Mouse (Mus musculus): Measurements from ENCODE around the gene Smim20. TPM values are rescaled to one million over a fixed set of nuclear protein-coding genes. Genes with fewer than 3 reads are reported as not detected.

Smim20 gene
- 155 TPM in 2 replicates for polyA plus RNA-seq (2012; ENCODE audit: insufficient read depth, insufficient read length, missing spikeins)

DNA sequence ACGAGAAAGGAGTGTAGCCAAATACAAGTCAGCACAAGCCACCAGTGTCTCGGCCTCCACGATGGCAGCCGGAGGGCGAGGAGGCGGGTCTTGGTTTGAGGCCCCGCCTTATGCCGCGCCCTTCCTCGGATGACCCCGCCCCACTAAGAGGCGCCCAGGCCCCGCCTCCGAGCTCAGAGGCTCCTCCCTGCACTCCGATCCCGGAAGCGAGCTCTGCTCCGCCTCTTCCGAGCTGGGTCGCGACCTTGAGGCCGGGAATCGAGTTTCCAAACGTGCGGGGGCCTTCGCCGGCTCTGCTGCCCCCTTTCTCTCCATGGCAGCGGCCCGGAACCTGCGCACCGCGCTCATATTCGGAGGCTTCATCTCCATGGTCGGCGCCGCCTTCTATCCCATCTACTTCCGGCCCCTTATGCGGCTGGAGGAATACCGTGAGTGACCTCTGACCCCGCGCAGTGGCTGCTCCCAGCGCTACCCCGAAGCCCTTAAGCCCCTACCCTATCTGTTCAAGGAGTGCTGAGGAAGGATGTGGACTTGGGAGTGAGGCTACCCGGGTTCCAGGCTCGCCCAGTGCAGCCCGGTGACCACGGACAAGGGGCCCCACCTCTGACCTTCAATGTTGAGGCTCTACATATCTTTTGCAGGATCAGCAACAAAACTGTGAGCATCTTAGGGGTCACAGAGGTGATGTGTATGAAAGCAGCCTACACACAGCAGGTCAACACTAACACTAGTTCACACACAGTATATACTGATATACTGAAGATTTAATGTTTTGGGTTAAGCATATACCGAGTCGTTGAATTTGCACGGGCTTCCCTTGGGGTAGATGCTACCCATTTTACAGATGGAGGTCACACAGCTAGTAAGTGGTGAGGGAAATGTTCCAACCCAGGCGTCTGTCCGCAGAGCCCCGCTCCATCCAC, at the start of gene Smim20:
Gene Smim20 (plus strand): TSS at position 153 of the 923 bp plus-strand sequence.
- peak within 1 kb of the TSS; percentile 96 for H3K4me3 ChIP-seq (ENCODE audit: insufficient read depth, low read depth, low read length)
- H3K27ac ChIP-seq (replicated peaks; ENCODE audit: low read depth, low read length), result peak within 1 kb of the TSS; percentile 96
- H3K4me1 ChIP-seq (ENCODE audit: control insufficient read depth, insufficient read depth, insufficient read length, low read length), result peaks cover 13% of the 10 kb centered on the region; the same call in 1 of the 2 replicates

DNA sequence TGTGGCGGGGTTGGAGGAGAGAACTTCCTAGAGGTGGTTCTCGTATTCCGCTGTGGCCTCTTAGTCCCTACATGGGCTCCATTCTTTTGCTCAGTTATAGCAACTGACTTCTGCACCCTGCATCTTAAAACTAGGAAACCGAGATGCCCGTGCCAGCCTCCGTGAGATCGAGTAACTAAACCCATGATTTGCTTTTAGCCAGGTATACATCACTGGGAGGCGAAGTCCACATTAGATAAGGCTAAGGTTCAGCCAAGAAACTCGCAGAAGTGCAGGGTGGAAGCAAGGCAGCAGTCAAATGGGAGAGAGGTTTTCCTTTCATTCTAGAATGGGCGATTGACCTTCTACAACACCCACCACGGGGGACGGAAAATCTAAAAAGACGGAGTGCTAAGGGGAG, 41.4 kb upstream of the Smim20 start:
- Histone ChIP-seq H3K4me3 (ENCODE audit: insufficient read depth, low read depth, low read length) (no peak overlapping the region), H3K27ac (replicated peaks; ENCODE audit: low read depth, low read length) (no peak overlapping the region), H3K4me1 (ENCODE audit: control insufficient read depth, insufficient read depth, insufficient read length, low read length) (no peaks in the 10 kb centered on the region)

GRCm38 (mm10) chr5:53230560-53230959, 36.3 kb upstream of the Smim20 start:
- H3K27ac ChIP-seq (replicated peaks; ENCODE audit: low read depth, low read length), result no peak overlapping the region
- no peaks in the 10 kb centered on the region; the same call in 1 of the 2 replicates for H3K4me1 ChIP-seq (ENCODE audit: control insufficient read depth, insufficient read depth, insufficient read length, low read length)
- H3K4me3 ChIP-seq (ENCODE audit: insufficient read depth, low read depth, low read length), result no peak overlapping the region

- Histone ChIP-seq H3K27ac (replicated peaks; ENCODE audit: low read depth, low read length) (no peak overlapping the region), H3K4me3 (ENCODE audit: insufficient read depth, low read depth, low read length) (no peak overlapping the region), H3K4me1 (ENCODE audit: control insufficient read depth, insufficient read depth, insufficient read length, low read length) (no peaks in the 10 kb centered on the region; the same call in 1 of the 2 replicates)
These were observed 31.3 kb upstream of the Smim20 start for GRCm38 (mm10) chr5:53235551-53235950.

DNA sequence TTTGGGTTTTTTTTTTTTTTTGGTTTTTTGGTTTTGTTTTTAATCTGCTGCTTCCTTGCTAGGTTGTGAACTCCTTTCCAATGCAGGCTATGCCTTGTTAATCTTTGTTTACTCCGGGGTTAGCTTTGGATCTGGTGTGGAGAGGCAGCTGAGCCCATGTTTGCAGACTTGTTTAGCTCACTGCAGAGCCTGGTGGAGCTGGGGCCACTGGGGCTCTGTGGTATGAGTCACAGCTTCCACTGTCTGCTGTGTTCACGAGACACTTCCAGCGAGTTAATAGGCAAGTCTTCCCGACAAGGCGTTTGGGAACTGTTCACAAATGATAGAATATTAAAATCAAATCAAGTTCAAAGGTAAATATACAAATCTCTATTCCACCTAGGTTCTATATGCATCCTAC, 30.7 kb upstream of the Smim20 start:
- Histone ChIP-seq H3K27ac (replicated peaks; ENCODE audit: low read depth, low read length) (no peak overlapping the region), H3K4me1 (ENCODE audit: control insufficient read depth, insufficient read depth, insufficient read length, low read length) (no peaks in the 10 kb centered on the region; the same call in 1 of the 2 replicates), H3K4me3 (ENCODE audit: insufficient read depth, low read depth, low read length) (no peak overlapping the region)

DNA sequence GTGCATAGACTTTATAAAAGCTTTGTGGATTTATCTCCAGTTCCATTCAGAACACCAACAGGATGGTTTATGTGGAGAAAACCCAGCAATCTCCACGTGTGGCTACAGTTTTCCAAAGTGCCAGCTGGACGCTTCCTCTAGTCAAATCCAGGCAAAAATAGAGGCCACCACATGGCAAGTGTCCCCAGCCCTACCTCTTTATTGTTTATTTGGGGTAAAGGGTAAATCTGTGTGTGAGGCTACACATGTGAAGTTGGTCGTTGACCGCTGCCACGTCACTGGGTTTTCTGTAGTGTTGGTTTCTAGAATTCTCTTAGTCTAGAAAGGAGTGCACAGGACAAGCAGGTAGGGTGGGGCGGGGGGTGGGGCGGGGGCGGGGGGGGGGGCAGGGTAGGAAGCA, 30.1 kb upstream of the Smim20 start:
- H3K4me1 ChIP-seq (ENCODE audit: control insufficient read depth, insufficient read depth, insufficient read length, low read length), result no peaks in the 10 kb centered on the region; the same call in 1 of the 2 replicates
- H3K27ac ChIP-seq (replicated peaks; ENCODE audit: low read depth, low read length), result no peak overlapping the region
- no peak overlapping the region for H3K4me3 ChIP-seq (ENCODE audit: insufficient read depth, low read depth, low read length)

- Histone ChIP-seq H3K27ac (replicated peaks; ENCODE audit: low read depth, low read length) (no peak overlapping the region), H3K4me3 (ENCODE audit: insufficient read depth, low read depth, low read length) (no peak overlapping the region), H3K4me1 (ENCODE audit: control insufficient read depth, insufficient read depth, insufficient read length, low read length) (no peaks in the 10 kb centered on the region; the same call in 1 of the 2 replicates)
These were observed 28.1 kb upstream of the Smim20 start for GRCm38 (mm10) chr5:53238761-53239160.

GRCm38 (mm10) chr5:53239189-53239588, 27.7 kb upstream of the Smim20 start:
- no peak overlapping the region for H3K27ac ChIP-seq (replicated peaks; ENCODE audit: low read depth, low read length)
- no peaks in the 10 kb centered on the region; the same call in 1 of the 2 replicates for H3K4me1 ChIP-seq (ENCODE audit: control insufficient read depth, insufficient read depth, insufficient read length, low read length)
- no peak overlapping the region for H3K4me3 ChIP-seq (ENCODE audit: insufficient read depth, low read depth, low read length)

DNA sequence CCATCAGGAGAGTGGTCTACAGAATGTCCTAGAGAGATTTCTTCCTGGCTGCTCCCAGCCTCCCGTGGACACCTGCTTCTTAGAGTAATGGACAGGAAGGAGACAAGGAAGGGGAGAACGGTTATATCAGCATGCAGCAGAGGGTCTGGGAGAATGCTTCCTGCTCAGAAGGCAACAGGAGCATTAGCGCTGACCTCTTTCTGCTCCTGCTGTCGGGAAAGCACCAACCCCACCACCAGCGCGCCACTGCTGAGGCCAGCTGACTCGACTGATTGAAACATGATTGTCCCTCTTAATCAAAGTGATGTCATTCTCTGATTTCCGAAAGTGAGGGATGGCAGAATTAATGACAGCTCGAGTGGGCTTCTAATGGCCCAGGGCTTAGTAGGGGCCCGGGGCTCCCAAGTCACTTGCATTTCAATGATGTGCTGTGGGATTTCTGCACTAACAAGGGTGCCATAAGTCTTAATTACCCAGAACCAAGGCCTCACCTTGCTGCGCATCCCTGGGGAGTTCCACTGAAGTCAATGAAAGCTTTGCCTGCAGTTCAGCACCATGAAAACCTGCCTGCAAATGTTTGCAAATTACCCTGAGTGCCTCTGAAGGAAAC, 26.9 kb upstream of the Smim20 start:
- no peak overlapping the region for H3K27ac ChIP-seq (replicated peaks; ENCODE audit: low read depth, low read length)
- H3K4me3 ChIP-seq (ENCODE audit: insufficient read depth, low read depth, low read length), result no peak overlapping the region
- no peaks in the 10 kb centered on the region; the same call in 1 of the 2 replicates for H3K4me1 ChIP-seq (ENCODE audit: control insufficient read depth, insufficient read depth, insufficient read length, low read length)

GRCm38 (mm10) chr5:53241109-53241508, 25.8 kb upstream of the Smim20 start:
- no peak overlapping the region for H3K27ac ChIP-seq (replicated peaks; ENCODE audit: low read depth, low read length)
- H3K4me1 ChIP-seq (ENCODE audit: control insufficient read depth, insufficient read depth, insufficient read length, low read length), result no peaks in the 10 kb centered on the region
- H3K4me3 ChIP-seq (ENCODE audit: insufficient read depth, low read depth, low read length), result no peak overlapping the region

DNA sequence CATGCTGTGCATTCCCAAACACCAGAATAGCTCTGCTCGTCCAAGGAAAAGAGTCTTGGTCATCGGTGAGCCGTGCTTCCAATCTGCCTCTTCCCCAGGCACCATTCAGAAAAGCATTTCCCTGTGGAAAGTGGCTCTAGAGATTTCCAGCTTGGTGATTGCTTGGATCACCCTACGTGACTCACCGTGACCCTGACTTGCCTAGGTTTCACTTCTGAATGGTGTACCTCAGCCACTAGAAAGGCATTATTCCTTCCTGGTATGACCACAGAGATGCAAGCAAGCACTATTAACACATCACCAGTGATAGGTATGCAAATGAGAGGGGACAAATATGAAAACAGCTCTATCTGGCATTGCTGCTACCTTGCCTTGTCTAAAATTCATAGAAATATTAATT, 24.9 kb upstream of the Smim20 start:
- no peak overlapping the region for H3K4me3 ChIP-seq (ENCODE audit: insufficient read depth, low read depth, low read length)

DNA sequence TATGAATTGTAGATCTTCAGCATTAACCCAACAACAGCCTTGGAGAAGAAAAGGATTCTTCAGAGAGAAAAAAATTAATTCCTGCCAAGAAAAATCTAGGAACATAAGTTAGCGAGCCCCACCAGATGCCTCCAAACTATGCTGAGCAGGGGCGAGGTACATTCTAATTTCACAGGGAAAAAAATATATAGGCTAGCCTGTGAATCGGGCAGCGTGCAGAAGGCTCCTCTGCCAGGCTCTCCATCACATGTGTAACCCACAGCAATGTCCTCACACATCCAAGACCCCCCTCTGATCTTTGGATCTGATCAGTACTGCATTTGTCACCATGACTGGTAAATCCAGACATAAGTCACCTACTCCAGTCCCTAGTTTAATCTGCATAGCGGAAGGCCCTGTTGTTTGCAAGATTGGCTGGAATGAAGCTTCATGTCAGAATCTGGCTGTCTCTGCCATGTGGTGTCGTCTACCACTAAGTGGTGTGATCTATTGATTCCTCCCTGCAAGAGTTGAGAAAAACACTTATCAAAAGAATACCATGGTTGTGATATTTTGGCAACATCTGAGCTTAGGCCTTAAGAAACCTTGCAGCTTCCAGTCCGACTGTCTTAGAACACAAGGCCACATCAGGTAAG, 23.9 kb upstream of the Smim20 start:
- Histone ChIP-seq H3K4me1 (ENCODE audit: control insufficient read depth, insufficient read depth, insufficient read length, low read length) (no peaks in the 10 kb centered on the region), H3K4me3 (ENCODE audit: insufficient read depth, low read depth, low read length) (no peak overlapping the region), H3K27ac (replicated peaks; ENCODE audit: low read depth, low read length) (no peak overlapping the region)

More for the DNA sequence above, 24.9 kb upstream of the Smim20 start:
- Histone ChIP-seq H3K27ac (replicated peaks; ENCODE audit: low read depth, low read length) (no peak overlapping the region), H3K4me1 (ENCODE audit: control insufficient read depth, insufficient read depth, insufficient read length, low read length) (no peaks in the 10 kb centered on the region)

GRCm38 (mm10) chr5:53243933-53244332, 22.9 kb upstream of the Smim20 start:
- Histone ChIP-seq H3K4me3 (ENCODE audit: insufficient read depth, low read depth, low read length) (no peak overlapping the region), H3K27ac (replicated peaks; ENCODE audit: low read depth, low read length) (no peak overlapping the region), H3K4me1 (ENCODE audit: control insufficient read depth, insufficient read depth, insufficient read length, low read length) (no peaks in the 10 kb centered on the region; the same call in 1 of the 2 replicates)

DNA sequence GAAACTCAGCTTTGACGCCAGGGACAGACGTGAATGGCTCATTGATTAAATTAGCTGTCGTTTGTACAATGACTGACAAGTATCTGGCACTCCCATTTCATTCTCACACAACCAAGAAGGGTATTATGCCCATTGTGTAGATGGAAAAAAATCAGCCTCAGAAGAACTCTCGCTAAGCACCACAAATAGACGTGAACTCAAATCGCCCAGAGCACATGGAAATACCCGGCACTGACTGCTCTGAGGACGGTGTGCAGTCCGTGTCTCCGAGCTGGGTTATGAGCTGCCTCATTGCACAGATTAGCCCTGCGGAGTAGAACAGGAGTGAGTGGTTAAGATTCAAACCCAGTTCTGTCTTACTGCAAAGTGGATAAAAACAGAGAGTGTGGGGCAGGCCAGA, 18.4 kb upstream of the Smim20 start:
- H3K27ac ChIP-seq (replicated peaks; ENCODE audit: low read depth, low read length), result no peak overlapping the region
- no peak overlapping the region for H3K4me3 ChIP-seq (ENCODE audit: insufficient read depth, low read depth, low read length)
- no peaks in the 10 kb centered on the region; the same call in 1 of the 2 replicates for H3K4me1 ChIP-seq (ENCODE audit: control insufficient read depth, insufficient read depth, insufficient read length, low read length)

- H3K27ac ChIP-seq (replicated peaks; ENCODE audit: low read depth, low read length), result no peak overlapping the region
- no peak overlapping the region for H3K4me3 ChIP-seq (ENCODE audit: insufficient read depth, low read depth, low read length)
- no peaks in the 10 kb centered on the region; the same call in 1 of the 2 replicates for H3K4me1 ChIP-seq (ENCODE audit: control insufficient read depth, insufficient read depth, insufficient read length, low read length)
These were observed 17.3 kb upstream of the Smim20 start for GRCm38 (mm10) chr5:53249431-53250061.

All from brown adipose tissue, adult 24 weeks (tissue).